Mouse (Mus musculus): Measurements from ENCODE around the gene Abhd8. TPM values are rescaled to one million over a fixed set of nuclear protein-coding genes. Genes with fewer than 3 reads are reported as not detected.

The Abhd8 gene
- polyA plus RNA-seq, 1 experiment from 2014 or later, result 75.7 TPM

- Histone ChIP-seq H3K9me3 (no peaks in the 10 kb centered on the region), H3K4me3 (no peak overlapping the region), H3K27ac (no peak overlapping the region), H3K36me3 (peaks cover 15% of the 10 kb centered on the region), H3K9ac (no peak overlapping the region), H3K4me1 (peaks cover 41% of the 10 kb centered on the region), H3K27me3 (no peaks in the 10 kb centered on the region), H3K4me2 (replicated peaks) (no peak overlapping the region)
- ATAC-seq (ENCODE audit: low FRiP score, low read depth), result no peak
- 91% methylated on average over 2 of the region's 2 CpGs for WGBS
Observed at GRCm38 (mm10) chr8:71467201-71467600, 3.7 kb upstream of the Abhd8 start.

GRCm38 (mm10) chr8:71466198-71466597 is 2.7 kb upstream of the Abhd8 start:
- Histone ChIP-seq H3K36me3 (peaks cover 11% of the 10 kb centered on the region), H3K4me1 (peaks cover 45% of the 10 kb centered on the region), H3K9ac (no peak overlapping the region), H3K4me2 (replicated peaks) (no peak overlapping the region), H3K27ac (no peak overlapping the region), H3K27me3 (no peaks in the 10 kb centered on the region), H3K4me3 (0 out of 2 replicates have a peak overlapping the region, but pooled peaks have one; percentile 87), H3K9me3 (no peaks in the 10 kb centered on the region)
- ATAC-seq (ENCODE audit: low FRiP score, low read depth), result no peak
- WGBS, result 94% methylated on average over 5 of the region's 5 CpGs

DNA sequence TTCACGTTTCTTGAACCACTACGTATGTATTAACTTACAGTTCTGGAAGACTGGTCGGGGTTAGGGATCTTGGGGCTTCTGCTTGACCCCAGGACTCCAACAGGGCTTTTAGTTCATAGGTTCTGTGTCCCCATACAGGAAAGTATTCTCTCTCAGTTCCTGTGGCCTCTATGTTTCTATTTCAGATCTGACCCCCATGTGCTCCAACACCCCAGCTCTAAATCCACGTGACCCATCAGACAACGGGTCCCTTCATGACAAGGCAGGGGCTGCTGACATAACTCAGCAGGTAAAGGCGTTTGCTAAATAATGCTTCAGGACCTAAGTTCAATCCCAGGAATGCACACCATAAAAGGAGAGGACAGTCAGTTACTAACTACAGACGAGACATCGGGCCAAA is 2.3 kb upstream of the Abhd8 start:
- H3K4me3 ChIP-seq, result peak overlapping the region; percentile 87

GRCm38 (mm10) chr8:71464513-71465500 is 1.4 kb upstream of the Abhd8 start, which contains the start of gene Mrpl34:
Mrpl34 (plus strand) TSS chr8:71464959.
- Histone ChIP-seq H3K27me3 (no peaks in the 10 kb centered on the region), H3K36me3 (peaks cover 18% of the 10 kb centered on the region), H3K4me2 (replicated peaks) (peak within 1 kb of the TSS; percentile 92), H3K9me3 (no peaks in the 10 kb centered on the region), H3K9ac (peak within 1 kb of the TSS; percentile 88), H3K4me3 (peak within 1 kb of the TSS; percentile 87), H3K4me1 (peaks cover 34% of the 10 kb centered on the region), H3K27ac (peak within 1 kb of the TSS; percentile 80)
- WGBS, result under 1% methylated on average over 59 of the region's 59 CpGs
- ATAC-seq (ENCODE audit: low FRiP score, low read depth), result peak; percentile 75

More for the DNA sequence above, 2.3 kb upstream of the Abhd8 start:
- Histone ChIP-seq H3K9me3 (no peaks in the 10 kb centered on the region), H3K4me2 (replicated peaks) (peak overlapping the region; percentile 92), H3K9ac (no peak overlapping the region), H3K4me1 (peaks cover 43% of the 10 kb centered on the region), H3K27me3 (no peaks in the 10 kb centered on the region), H3K27ac (no peak overlapping the region), H3K36me3 (peaks cover 11% of the 10 kb centered on the region)
- WGBS, result 81% methylated on average over 8 of the region's 8 CpGs
- no peak for ATAC-seq (ENCODE audit: low FRiP score, low read depth)

DNA sequence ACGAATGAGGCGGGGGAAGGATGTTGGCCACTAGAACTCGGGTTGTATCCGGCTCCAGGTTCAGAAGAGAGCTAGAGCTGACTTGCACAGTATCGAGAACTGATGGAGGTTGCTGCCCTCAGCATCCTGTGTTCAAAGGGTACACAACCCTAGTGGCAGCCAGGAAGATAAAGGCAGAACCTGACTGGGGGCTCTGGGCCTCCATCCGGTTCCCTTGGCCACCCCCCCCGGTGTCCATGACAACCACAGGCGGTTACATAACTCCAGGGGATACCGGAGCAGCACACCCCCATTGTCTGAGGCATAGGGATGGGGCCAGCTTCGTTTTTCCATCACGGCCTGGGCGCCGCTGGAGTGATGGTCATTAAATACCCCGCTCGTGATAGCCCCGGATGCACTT is 669 bp downstream of the Abhd8 start:
- 5% methylated on average over 16 of the region's 16 CpGs for WGBS
- peaks cover 38% of the 10 kb centered on the region for H3K36me3 ChIP-seq
- no peak overlapping the region for H3K27ac ChIP-seq

GRCm38 (mm10) chr8:71462191-71462590 is 1.3 kb downstream of the Abhd8 start:
- H3K27me3 ChIP-seq, result no peaks in the 10 kb centered on the region
- no peak overlapping the region for H3K27ac ChIP-seq
- peak overlapping the region; percentile 88 for H3K9ac ChIP-seq
- peaks cover 44% of the 10 kb centered on the region for H3K36me3 ChIP-seq
- no peak for ATAC-seq (ENCODE audit: low FRiP score, low read depth)
- H3K4me2 ChIP-seq (replicated peaks), result peak overlapping the region; percentile 92
- no peaks in the 10 kb centered on the region for H3K9me3 ChIP-seq
- peaks cover 35% of the 10 kb centered on the region for H3K4me1 ChIP-seq
- peak overlapping the region; percentile 87 for H3K4me3 ChIP-seq
- 75% methylated on average over 4 of the region's 4 CpGs for WGBS

More for the DNA sequence above, 669 bp downstream of the Abhd8 start:
- Histone ChIP-seq H3K4me1 (peaks cover 35% of the 10 kb centered on the region), H3K27me3 (no peaks in the 10 kb centered on the region), H3K4me3 (peak overlapping the region; percentile 87), H3K9me3 (no peaks in the 10 kb centered on the region), H3K4me2 (replicated peaks) (peak overlapping the region; percentile 92), H3K9ac (peak overlapping the region; percentile 88)
- no peak for ATAC-seq (ENCODE audit: low FRiP score, low read depth)

DNA sequence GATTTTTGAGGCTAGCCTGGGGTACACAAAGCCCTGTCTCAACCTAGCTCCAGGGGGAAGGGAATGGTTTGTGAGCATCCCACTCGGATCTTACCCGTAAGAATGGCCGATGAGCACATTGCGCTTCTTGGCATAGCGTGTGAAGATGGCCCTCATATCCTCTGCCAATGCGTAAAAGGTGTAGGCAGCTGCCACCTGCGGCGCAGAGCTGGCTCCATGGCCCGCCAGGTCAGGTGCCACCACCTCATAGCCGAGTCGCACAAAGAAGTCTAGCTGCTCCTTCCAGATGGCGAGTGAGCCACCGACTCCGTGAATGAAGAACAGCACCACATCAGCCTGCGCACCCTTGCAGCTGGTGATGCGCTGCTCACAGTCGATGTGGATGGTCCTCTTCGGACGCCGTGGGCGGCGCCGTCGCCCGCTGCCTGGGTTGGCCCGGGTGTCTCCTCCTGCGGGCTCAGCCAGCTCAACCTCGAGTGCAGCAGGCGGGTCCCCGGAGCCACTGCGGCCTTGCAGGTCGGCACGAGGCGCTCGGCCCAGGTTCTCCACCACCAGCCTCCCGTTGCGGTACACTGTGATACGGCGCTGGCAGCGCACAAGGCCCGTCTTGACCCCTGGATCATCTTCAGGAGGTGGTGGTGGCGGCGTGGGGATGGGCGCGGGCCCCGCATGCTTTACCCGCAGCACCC is 2.2 kb downstream of the Abhd8 start:
- Histone ChIP-seq H3K27ac (no peak overlapping the region), H3K27me3 (no peaks in the 10 kb centered on the region), H3K4me1 (peaks cover 35% of the 10 kb centered on the region), H3K9me3 (no peaks in the 10 kb centered on the region), H3K4me2 (replicated peaks) (peak overlapping the region; percentile 92), H3K36me3 (peaks cover 53% of the 10 kb centered on the region), H3K4me3 (no peak overlapping the region; the same call in 1 of the 2 replicates), H3K9ac (0 out of 2 replicates have a peak overlapping the region, but pooled peaks have one; percentile 13)
- ATAC-seq (ENCODE audit: low FRiP score, low read depth), result no peak
- WGBS, result 83% methylated on average over 47 of the region's 47 CpGs

DNA sequence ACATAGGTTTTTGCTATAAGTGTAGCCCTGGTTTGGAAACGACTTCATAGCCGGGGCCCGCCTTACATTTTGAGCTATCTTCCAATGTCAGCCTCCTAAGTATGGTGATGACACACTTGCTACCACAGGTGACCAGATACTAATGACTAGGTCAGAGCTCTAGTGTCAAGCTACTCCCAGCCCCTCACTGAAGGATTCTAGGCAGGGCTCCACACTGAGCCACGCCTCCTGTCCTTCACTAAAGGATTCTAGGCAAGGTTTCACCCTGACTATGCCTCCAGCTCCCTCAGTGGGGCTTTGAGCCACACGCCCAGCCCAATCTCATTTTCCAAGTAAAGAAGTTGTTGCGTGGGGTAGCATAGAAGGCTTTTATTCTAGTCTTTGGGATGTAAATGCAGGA is 2.7 kb downstream of the Abhd8 start:
- Histone ChIP-seq H3K4me3 (no peak overlapping the region), H3K4me1 (peaks cover 33% of the 10 kb centered on the region), H3K9me3 (no peaks in the 10 kb centered on the region), H3K27me3 (no peaks in the 10 kb centered on the region), H3K4me2 (replicated peaks) (no peak overlapping the region), H3K27ac (no peak overlapping the region), H3K9ac (no peak overlapping the region), H3K36me3 (peaks cover 54% of the 10 kb centered on the region)
- WGBS, result 94% methylated on average over 6 of the region's 6 CpGs
- ATAC-seq (ENCODE audit: low FRiP score, low read depth), result no peak

DNA sequence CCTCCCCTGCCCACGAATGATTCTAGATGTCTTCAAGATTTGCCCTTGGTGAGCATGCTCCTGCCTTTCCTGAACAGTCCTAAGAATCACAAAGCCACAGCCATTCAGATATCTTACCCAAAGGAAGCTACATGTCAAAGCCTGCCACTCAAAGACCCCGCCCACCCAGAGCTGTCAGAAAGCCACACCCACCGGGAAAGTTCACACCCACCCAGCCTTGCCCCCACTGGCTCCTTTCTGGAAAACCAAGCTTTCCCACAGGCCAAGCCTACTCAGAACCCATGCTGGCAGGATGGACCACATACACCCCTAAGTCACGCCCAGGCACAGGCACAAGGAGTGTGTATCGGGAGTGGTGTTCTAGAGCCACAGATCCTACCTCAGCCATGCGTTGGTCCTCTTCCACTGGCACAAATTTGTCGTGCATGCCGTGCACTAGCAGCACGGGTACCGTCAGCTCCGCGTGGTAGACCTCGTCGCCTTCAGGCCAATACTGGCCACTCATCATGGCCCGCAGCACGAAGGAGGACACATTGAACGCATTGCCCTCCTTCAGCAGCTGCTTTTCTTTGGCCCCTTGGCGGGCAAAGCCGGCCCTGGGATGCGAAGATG is 5.7 kb downstream of the Abhd8 start:
- H3K27me3 ChIP-seq, result no peaks in the 10 kb centered on the region
- 85% methylated on average over 20 of the region's 20 CpGs for WGBS
- ATAC-seq (ENCODE audit: low FRiP score, low read depth), result no peak
- no peak overlapping the region for H3K9ac ChIP-seq
- no peak overlapping the region for H3K4me2 ChIP-seq (replicated peaks)
- no peak overlapping the region for H3K27ac ChIP-seq
- peaks cover 21% of the 10 kb centered on the region for H3K4me1 ChIP-seq
- H3K36me3 ChIP-seq, result peaks cover 54% of the 10 kb centered on the region
- no peaks in the 10 kb centered on the region for H3K9me3 ChIP-seq
- H3K4me3 ChIP-seq, result no peak overlapping the region

GRCm38 (mm10) chr8:71456906-71457305 is 6.5 kb downstream of the Abhd8 start:
- H3K36me3 ChIP-seq, result peaks cover 54% of the 10 kb centered on the region
- H3K27ac ChIP-seq, result no peak overlapping the region
- H3K9me3 ChIP-seq, result no peaks in the 10 kb centered on the region
- H3K4me3 ChIP-seq, result no peak overlapping the region
- peak; percentile 15; the same call in 1 of the 2 replicates for ATAC-seq (ENCODE audit: low FRiP score, low read depth)
- H3K4me1 ChIP-seq, result peaks cover 12% of the 10 kb centered on the region
- WGBS, result 34% methylated on average over 22 of the region's 22 CpGs
- H3K4me2 ChIP-seq (replicated peaks), result no peak overlapping the region
- H3K9ac ChIP-seq, result no peak overlapping the region
- H3K27me3 ChIP-seq, result no peaks in the 10 kb centered on the region

- Histone ChIP-seq H3K27ac (no peak overlapping the region), H3K4me2 (replicated peaks) (no peak overlapping the region), H3K9ac (no peak overlapping the region), H3K27me3 (no peaks in the 10 kb centered on the region), H3K9me3 (no peaks in the 10 kb centered on the region), H3K4me1 (peaks cover 7% of the 10 kb centered on the region; the same call in 1 of the 2 replicates), H3K4me3 (no peak overlapping the region), H3K36me3 (peaks cover 35% of the 10 kb centered on the region)
- ATAC-seq (ENCODE audit: low FRiP score, low read depth), result no peak
- WGBS, result 71% methylated on average over 8 of the region's 8 CpGs
Observed at GRCm38 (mm10) chr8:71454668-71455067, 8.8 kb downstream of the Abhd8 start.
